Mouse (Mus musculus): ENCODE data around the gene Pycr1. TPM values are rescaled to one million over a fixed set of nuclear protein-coding genes. Genes with fewer than 3 reads are reported as not detected.

Gene Pycr1
- total and polyA plus RNA-seq, 2 experiments: 0.61 to 2.6 TPM

GRCm38 (mm10) chr11:120597240-120598235, 46.0 kb downstream of the Pycr1 start:
- DNase-seq (ENCODE audit: extremely low read depth, low read depth, low spot score): peak; percentile 30
- peaks cover 13% of the 10 kb centered on the region; the same call in 1 of the 2 replicates for H3K79me2 ChIP-seq (ENCODE audit: control insufficient read depth, insufficient read depth, low read length)
- no peak overlapping the region; the same call in 1 of the 2 replicates for H3K27ac ChIP-seq (replicated peaks; ENCODE audit: insufficient read depth, low read depth, low read length)
- peaks cover 24% of the 10 kb centered on the region for H3K36me3 ChIP-seq (ENCODE audit: control insufficient read depth, insufficient read depth, low read length)
- no peak for TF ChIP-seq CTCF (IDR thresholded peaks at IDR 0.05; ENCODE audit: low read depth, low read length)
- no peak for TF ChIP-seq POLR2A (IDR thresholded peaks at IDR 0.05; ENCODE audit: extremely low read depth, insufficient read depth, low read length)
- H3K9ac ChIP-seq (ENCODE audit: low read depth, low read length): peak overlapping the region; percentile 89
- no peaks in the 10 kb centered on the region for H3K27me3 ChIP-seq (ENCODE audit: control insufficient read depth, insufficient read depth, low read length)
- peak overlapping the region; percentile 80 for H3K4me3 ChIP-seq (ENCODE audit: insufficient read depth, low read depth, low read length)
- peaks cover 11% of the 10 kb centered on the region for H3K4me1 ChIP-seq (ENCODE audit: control insufficient read depth, insufficient read depth, low read length)
- WGBS: 4% methylated on average over 99 of the region's 99 CpGs

GRCm38 (mm10) chr11:120588531-120588930, 55.0 kb downstream of the Pycr1 start:
- DNase-seq (ENCODE audit: extremely low read depth, low read depth, low spot score): no peak
- TF ChIP-seq CTCF (IDR thresholded peaks at IDR 0.05; ENCODE audit: low read depth, low read length) (no peak), POLR2A (IDR thresholded peaks at IDR 0.05; ENCODE audit: extremely low read depth, insufficient read depth, low read length) (no peak)
- H3K9ac ChIP-seq (ENCODE audit: low read depth, low read length): no peak overlapping the region
- H3K79me2 ChIP-seq (ENCODE audit: control insufficient read depth, insufficient read depth, low read length): no peaks in the 10 kb centered on the region
- H3K4me3 ChIP-seq (ENCODE audit: insufficient read depth, low read depth, low read length): no peak overlapping the region
- WGBS: 81% methylated on average over 6 of the region's 6 CpGs
- H3K4me1 ChIP-seq (ENCODE audit: control insufficient read depth, insufficient read depth, low read length): no peaks in the 10 kb centered on the region
- H3K27me3 ChIP-seq (ENCODE audit: control insufficient read depth, insufficient read depth, low read length): no peaks in the 10 kb centered on the region
- H3K27ac ChIP-seq (replicated peaks; ENCODE audit: insufficient read depth, low read depth, low read length): no peak overlapping the region
- H3K36me3 ChIP-seq (ENCODE audit: control insufficient read depth, insufficient read depth, low read length): peaks cover 20% of the 10 kb centered on the region

Other genes starting within 250 kb of the Pycr1 start
Only the 30 nearest of the 32 such genes appear.
- 0.46 and 0.81 TPM in 2 replicates for gene Pde6g, start 190.3 kb downstream of the Pycr1 start, total RNA-seq (2014; rRNA removed)
- gene Pde6g, start 190.3 kb downstream of the Pycr1 start, polyA plus RNA-seq (2012; rRNA removed): 0.98 and 1.8 TPM in 2 replicates
- 20.7 and 28.9 TPM in 2 replicates for gene Oxld1, start 185.7 kb downstream of the Pycr1 start, total RNA-seq (2014; rRNA removed)
- gene Oxld1, start 185.7 kb downstream of the Pycr1 start, polyA plus RNA-seq (2012; rRNA removed): 29.2 and 32.6 TPM in 2 replicates
- 4.6 and 5.7 TPM in 2 replicates for gene Ccdc137, start 185.7 kb downstream of the Pycr1 start, total RNA-seq (2014; rRNA removed)
- gene Ccdc137, start 185.7 kb downstream of the Pycr1 start, polyA plus RNA-seq (2012; rRNA removed): 5.8 and 8.7 TPM in 2 replicates
- gene Arl16, start 176.2 kb downstream of the Pycr1 start, total RNA-seq (2014; rRNA removed): 9.5 and 9.6 TPM in 2 replicates
- gene Arl16, start 176.2 kb downstream of the Pycr1 start, polyA plus RNA-seq (2012; rRNA removed): 12.2 and 14.8 TPM in 2 replicates
- gene Mrpl12, start 159.2 kb downstream of the Pycr1 start, total RNA-seq (2014; rRNA removed): 43.6 and 46.6 TPM in 2 replicates
- 221 and 232 TPM in 2 replicates for gene Mrpl12, start 159.2 kb downstream of the Pycr1 start, polyA plus RNA-seq (2012; rRNA removed)
- gene Slc25a10, start 151.9 kb downstream of the Pycr1 start, total RNA-seq (2014; rRNA removed): 121 and 135 TPM in 2 replicates
- gene Slc25a10, start 151.9 kb downstream of the Pycr1 start, polyA plus RNA-seq (2012; rRNA removed): 445 and 478 TPM in 2 replicates
- 135 and 143 TPM in 2 replicates for gene Gcgr, start 113.1 kb downstream of the Pycr1 start, total RNA-seq (2014; rRNA removed)
- gene Gcgr, start 113.1 kb downstream of the Pycr1 start, polyA plus RNA-seq (2012; rRNA removed): 542 and 561 TPM in 2 replicates
- 11.7 and 13.6 TPM in 2 replicates for gene Mcrip1, start 94.0 kb downstream of the Pycr1 start, total RNA-seq (2014; rRNA removed)
- 36.8 and 44.4 TPM in 2 replicates for gene Mcrip1, start 94.0 kb downstream of the Pycr1 start, polyA plus RNA-seq (2012; rRNA removed)
- gene Ppp1r27, start 92.6 kb downstream of the Pycr1 start, total RNA-seq (2014; rRNA removed): 0.28 TPM in 1 of 2 replicates, not detected in the other
- not detected in 2 replicates for gene Ppp1r27, start 92.6 kb downstream of the Pycr1 start, polyA plus RNA-seq (2012; rRNA removed)
- gene P4hb, start 70.5 kb downstream of the Pycr1 start, total RNA-seq (2014; rRNA removed): 933 and 951 TPM in 2 replicates
- gene P4hb, start 70.5 kb downstream of the Pycr1 start, polyA plus RNA-seq (2012; rRNA removed): 683 and 737 TPM in 2 replicates
- 14.9 and 22.3 TPM in 2 replicates for gene Arhgdia, start 62.1 kb downstream of the Pycr1 start, total RNA-seq (2014; rRNA removed)
- 142 and 188 TPM in 2 replicates for gene Arhgdia, start 62.1 kb downstream of the Pycr1 start, polyA plus RNA-seq (2012; rRNA removed)
- 33.8 and 34.5 TPM in 2 replicates for gene Alyref, start 45.4 kb downstream of the Pycr1 start, total RNA-seq (2014; rRNA removed)
- 12.6 and 12.9 TPM in 2 replicates for gene Alyref, start 45.4 kb downstream of the Pycr1 start, polyA plus RNA-seq (2012; rRNA removed)
- gene Anapc11, start 45.3 kb downstream of the Pycr1 start, total RNA-seq (2014; rRNA removed): 8.9 and 12.8 TPM in 2 replicates
- 57.0 and 59.4 TPM in 2 replicates for gene Anapc11, start 45.3 kb downstream of the Pycr1 start, polyA plus RNA-seq (2012; rRNA removed)
- gene Npb, start 35.3 kb downstream of the Pycr1 start, total RNA-seq (2014; rRNA removed): not detected in 2 replicates
- 2.0 and 2.7 TPM in 2 replicates for gene Npb, start 35.3 kb downstream of the Pycr1 start, polyA plus RNA-seq (2012; rRNA removed)
- 494 and 540 TPM in 2 replicates for gene Pcyt2, start 25.8 kb downstream of the Pycr1 start, total RNA-seq (2014; rRNA removed)
- gene Pcyt2, start 25.8 kb downstream of the Pycr1 start, polyA plus RNA-seq (2012; rRNA removed): 1,294 and 1,652 TPM in 2 replicates
- 31.1 and 36.3 TPM in 2 replicates for gene Sirt7, start 18.5 kb downstream of the Pycr1 start, total RNA-seq (2014; rRNA removed)
- gene Sirt7, start 18.5 kb downstream of the Pycr1 start, polyA plus RNA-seq (2012; rRNA removed): 69.7 and 72.1 TPM in 2 replicates
- 41.9 and 44.2 TPM in 2 replicates for gene Mafg, start 10.2 kb downstream of the Pycr1 start, total RNA-seq (2014; rRNA removed)
- gene Mafg, start 10.2 kb downstream of the Pycr1 start, polyA plus RNA-seq (2012; rRNA removed): 60.5 and 64.2 TPM in 2 replicates
- gene Myadml2, start 4.4 kb upstream of the Pycr1 start, total RNA-seq (2014; rRNA removed): not detected in 2 replicates
- gene Myadml2, start 4.4 kb upstream of the Pycr1 start, polyA plus RNA-seq (2012; rRNA removed): not detected in 2 replicates
- 29.8 and 34.9 TPM in 2 replicates for gene Notum, start 17.4 kb upstream of the Pycr1 start, total RNA-seq (2014; rRNA removed)
- gene Notum, start 17.4 kb upstream of the Pycr1 start, polyA plus RNA-seq (2012; rRNA removed): 56.0 and 61.6 TPM in 2 replicates
- 49.3 and 56.6 TPM in 2 replicates for gene Aspscr1, start 29.2 kb upstream of the Pycr1 start, total RNA-seq (2014; rRNA removed)
- 131 and 142 TPM in 2 replicates for gene Aspscr1, start 29.2 kb upstream of the Pycr1 start, polyA plus RNA-seq (2012; rRNA removed)
- gene Cenpx, start 70.0 kb upstream of the Pycr1 start, total RNA-seq (2014; rRNA removed): 20.3 and 20.5 TPM in 2 replicates
- 63.4 and 74.6 TPM in 2 replicates for gene Cenpx, start 70.0 kb upstream of the Pycr1 start, polyA plus RNA-seq (2012; rRNA removed)
- 4.4 and 5.1 TPM in 2 replicates for gene Lrrc45, start 70.2 kb upstream of the Pycr1 start, total RNA-seq (2014; rRNA removed)
- gene Lrrc45, start 70.2 kb upstream of the Pycr1 start, polyA plus RNA-seq (2012; rRNA removed): 7.4 and 9.8 TPM in 2 replicates
- 0.20 and 0.55 TPM in 2 replicates for gene Rac3, start 77.7 kb upstream of the Pycr1 start, total RNA-seq (2014; rRNA removed)
- gene Rac3, start 77.7 kb upstream of the Pycr1 start, polyA plus RNA-seq (2012; rRNA removed): 0.72 and 1.1 TPM in 2 replicates
- gene Dcxr, start 83.5 kb upstream of the Pycr1 start, total RNA-seq (2014; rRNA removed): 215 and 230 TPM in 2 replicates
- 512 and 554 TPM in 2 replicates for gene Dcxr, start 83.5 kb upstream of the Pycr1 start, polyA plus RNA-seq (2012; rRNA removed)
- gene Cbr2, start 88.3 kb upstream of the Pycr1 start, total RNA-seq (2014; rRNA removed): not detected in 2 replicates
- gene Cbr2, start 88.3 kb upstream of the Pycr1 start, polyA plus RNA-seq (2012; rRNA removed): 0.28 and 0.86 TPM in 2 replicates
- 0.54 and 0.55 TPM in 2 replicates for gene Hmga1b, start 119.0 kb upstream of the Pycr1 start, total RNA-seq (2014; rRNA removed)
- gene Hmga1b, start 119.0 kb upstream of the Pycr1 start, polyA plus RNA-seq (2012; rRNA removed): 0.07 and 0.12 TPM in 2 replicates
- 3.1 and 5.7 TPM in 2 replicates for gene Rfng, start 140.4 kb upstream of the Pycr1 start, total RNA-seq (2014; rRNA removed)
- 25.1 and 28.3 TPM in 2 replicates for gene Rfng, start 140.4 kb upstream of the Pycr1 start, polyA plus RNA-seq (2012; rRNA removed)
- 81.9 and 89.7 TPM in 2 replicates for gene Gps1, start 140.5 kb upstream of the Pycr1 start, total RNA-seq (2014; rRNA removed)
- 97.9 and 99.5 TPM in 2 replicates for gene Gps1, start 140.5 kb upstream of the Pycr1 start, polyA plus RNA-seq (2012; rRNA removed)
- gene Dus1l, start 152.6 kb upstream of the Pycr1 start, total RNA-seq (2014; rRNA removed): 52.1 and 52.4 TPM in 2 replicates
- gene Dus1l, start 152.6 kb upstream of the Pycr1 start, polyA plus RNA-seq (2012; rRNA removed): 69.7 and 70.6 TPM in 2 replicates
- gene Fasn, start 180.8 kb upstream of the Pycr1 start, total RNA-seq (2014; rRNA removed): 198 and 203 TPM in 2 replicates
- gene Fasn, start 180.8 kb upstream of the Pycr1 start, polyA plus RNA-seq (2012; rRNA removed): 639 and 935 TPM in 2 replicates